Mouse (Mus musculus) midbrain, postnatal 0 days (tissue): ENCODE results near the gene Atp8a1. TPM values are rescaled to one million over a fixed set of nuclear protein-coding genes. Genes with fewer than 3 reads are reported as not detected.

Experiments
- ATAC-seq: fragments of 200-750 bp; cut with Nextera tagmentation; 2 replicates; pipeline ENCODE4 v1.8.0; 2017; ENCODE audit warnings: moderate number of reproducible peaks, mild to moderate bottlenecking, moderate TSS enrichment, moderate library complexity; ENCODE audit not compliant: low FRiP score
- DNase-seq: peaks from one replicate; pipeline ENCODE4 v3.0.0-alpha.2; 2015; ENCODE audit warnings: low spot score
- H3K27ac ChIP-seq: fragments of 300-500 bp; sonication (generic); 2 replicates; pipeline ENCODE4 v1.5.1; 2014; ENCODE audit warnings: low read depth, mild to moderate bottlenecking, low read length, mixed read lengths
- H3K27me3 ChIP-seq: fragments of 300-500 bp; sonication (generic); 2 replicates; pipeline ENCODE4 v1.6.1; 2014; ENCODE audit warnings: low read length, control low read depth, mixed read lengths; ENCODE audit not compliant: insufficient read depth
- H3K36me3 ChIP-seq: fragments of 300-500 bp; sonication (generic); 2 replicates; pipeline ENCODE4 v1.6.1; 2014; ENCODE audit warnings: low read length, control low read depth, mixed read lengths; ENCODE audit not compliant: insufficient read depth
- H3K4me1 ChIP-seq: fragments of 300-500 bp; sonication (generic); 2 replicates; pipeline ENCODE4 v1.6.1; 2014; ENCODE audit warnings: mild to moderate bottlenecking, control low read depth, antibody characterized with exemption, low read length, mixed read lengths; ENCODE audit not compliant: insufficient read depth
- H3K4me2 ChIP-seq: fragments of 300-500 bp; sonication (generic); 2 replicates; pipeline ENCODE4 v1.6.1; 2014; ENCODE audit warnings: low read depth, mild to moderate bottlenecking, low read length, mixed read lengths; ENCODE audit not compliant: poor library complexity, severe bottlenecking
- H3K4me3 ChIP-seq: fragments of 300-500 bp; sonication (generic); 2 replicates; pipeline ENCODE4 v1.5.1; 2014; ENCODE audit warnings: low read depth, mild to moderate bottlenecking, low read length, moderate library complexity
- H3K9ac ChIP-seq: fragments of 300-500 bp; sonication (generic); replicated peaks from 2 replicates; pipeline ENCODE4 v1.6.1; 2014; ENCODE audit warnings: mild to moderate bottlenecking, low read length, moderate library complexity, mixed read lengths; ENCODE audit not compliant: poor library complexity, severe bottlenecking
- H3K9me3 ChIP-seq: fragments of 300-500 bp; sonication (generic); 2 replicates; pipeline ENCODE4 v1.6.1; 2016; ENCODE audit warnings: low read length, control low read depth
- CTCF ChIP-seq: IDR thresholded peaks from 2 replicates; pipeline ENCODE4 v1.5.1; 2016; ENCODE audit warnings: antibody characterized with exemption, mild to moderate bottlenecking
- WGBS: fragments of 180-500 bp; shearing (Covaris S2); extraction: QIAGEN DNeasy Blood & Tissue Kit; methylation state at CpG from one replicate; pipeline ENCODE4 v1.1.7; 2014; 5-methylcytosine and 5-hydroxymethylcytosine counted together
- polyA plus RNA-seq: library from polyadenylated mRNA; unstranded; fragments of >200 nt; fragmentation: Nextera tagmentation; extraction: Ambion mirVana; gene quantifications from 2 replicates; pipeline ENCODE4 v1.2.1, GENCODE M21; 2015
- total RNA-seq: library from RNA; depleted of rRNA; stranded (reverse); fragments of >200 nt; gene quantifications from 2 replicates; pipeline ENCODE4 v1.2.3, GENCODE M21; 2014

Gene Atp8a1
- total and polyA plus RNA-seq, 2 experiments from 2014 or later = 42.9 to 95.7 TPM

DNA sequence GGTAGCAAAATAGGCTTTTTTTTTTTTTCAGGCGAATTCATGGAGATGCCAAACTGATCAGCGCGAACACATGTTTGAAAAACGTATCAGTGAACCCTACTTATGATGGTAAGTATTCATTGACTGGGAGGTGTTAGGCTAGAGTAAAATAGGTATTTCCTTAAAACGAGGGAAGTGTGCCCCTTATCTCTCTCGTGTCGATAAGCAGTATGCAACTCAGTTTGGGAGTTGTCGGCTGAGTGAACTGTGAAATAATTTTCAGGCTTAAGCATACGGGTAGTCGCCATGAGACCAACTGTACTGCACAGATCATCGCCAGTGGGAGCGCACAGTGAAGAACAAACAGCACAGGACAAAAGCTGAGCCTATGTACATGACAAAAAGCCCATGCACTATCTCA lies 226.0 kb downstream of the Atp8a1 start:
- Histone ChIP-seq H3K9me3 (no peaks in the 10 kb centered on the region), H3K36me3 (peaks cover 14% of the 10 kb centered on the region), H3K4me2 (no peak overlapping the region), H3K27ac (no peak overlapping the region), H3K9ac (no peak overlapping the region), H3K4me3 (no peak overlapping the region), H3K27me3 (no peaks in the 10 kb centered on the region), H3K4me1 (no peaks in the 10 kb centered on the region)
- WGBS = 75% methylated on average over 12 of the region's 12 CpGs
- DNase-seq (no peak), ATAC-seq (no peak)
- no peak for TF ChIP-seq CTCF

DNA sequence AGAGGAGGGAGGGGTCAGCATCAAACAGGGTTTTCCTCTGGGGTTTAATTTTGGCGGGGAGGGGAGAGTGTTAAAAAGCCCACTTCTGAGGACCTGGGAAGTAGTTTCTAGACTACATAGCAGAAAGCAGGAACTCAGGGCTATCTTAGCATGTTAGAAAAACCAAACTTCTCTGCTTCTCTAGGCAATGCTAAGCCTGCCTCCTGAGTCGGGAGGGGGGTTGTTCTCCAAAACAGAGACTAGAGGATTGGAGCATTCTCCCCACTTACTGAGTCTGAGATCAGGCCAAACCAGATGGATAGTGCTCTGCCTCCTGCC lies 237.8 kb downstream of the Atp8a1 start:
- no peak for DNase-seq
- Histone ChIP-seq H3K27me3 (peaks cover 51% of the 10 kb centered on the region), H3K4me2 (no peak overlapping the region), H3K36me3 (no peaks in the 10 kb centered on the region), H3K4me1 (peaks cover 4% of the 10 kb centered on the region; the same call in 1 of the 2 replicates), H3K9ac (no peak overlapping the region), H3K4me3 (no peak overlapping the region), H3K27ac (no peak overlapping the region), H3K9me3 (no peaks in the 10 kb centered on the region)
- no peak for ATAC-seq
- no peak for TF ChIP-seq CTCF
- 17% methylated on average over 2 of the region's 2 CpGs for WGBS

DNA sequence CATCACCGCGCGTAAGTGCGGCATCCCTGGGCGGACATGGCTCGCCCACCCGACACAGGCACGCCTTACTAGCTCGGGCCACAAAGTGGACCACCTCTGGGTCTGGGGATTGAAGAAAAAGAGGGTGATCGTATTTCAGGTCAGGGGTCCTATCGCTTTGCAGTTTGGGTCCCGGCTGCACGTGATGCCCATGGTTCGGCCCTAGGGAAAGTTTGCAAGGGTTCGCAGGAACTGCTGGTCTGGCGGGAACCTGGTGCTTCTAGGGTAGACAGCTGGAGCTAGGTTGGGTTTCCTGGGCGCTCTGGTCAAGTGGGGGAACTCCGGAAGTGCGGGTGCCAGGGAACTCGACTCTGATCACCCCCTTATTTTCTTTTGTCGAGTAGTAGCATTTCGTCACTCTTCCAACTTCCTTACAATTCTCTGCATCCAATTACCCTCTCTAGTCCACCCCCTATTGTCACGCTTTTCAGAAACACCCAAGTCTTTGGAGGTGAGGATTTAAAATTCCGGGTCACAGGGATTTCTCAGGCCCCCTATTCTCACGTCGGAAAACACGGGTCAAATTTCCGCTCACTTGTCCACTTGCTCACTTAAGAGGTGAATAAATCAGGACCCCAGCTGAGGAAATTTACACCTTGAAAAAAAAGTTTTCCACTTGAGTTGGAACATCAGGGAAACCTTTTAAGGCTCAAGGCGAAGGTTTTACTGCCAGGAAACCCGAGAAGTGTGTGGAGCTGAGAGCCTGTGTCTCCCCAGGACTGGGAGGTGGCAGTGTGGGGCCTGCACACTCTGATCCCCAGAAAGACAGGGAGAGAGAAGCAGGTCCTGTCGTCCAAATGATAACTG lies 238.3 kb downstream of the Atp8a1 start:
- 4% methylated on average over 31 of the region's 31 CpGs for WGBS
- Histone ChIP-seq H3K36me3 (no peaks in the 10 kb centered on the region), H3K9ac (peak overlapping the region; percentile 33; the same call in 1 of the 2 replicates), H3K4me1 (peaks cover 4% of the 10 kb centered on the region; the same call in 1 of the 2 replicates), H3K4me3 (peak overlapping the region; percentile 38), H3K27me3 (peaks cover 54% of the 10 kb centered on the region), H3K27ac (no peak overlapping the region), H3K9me3 (no peaks in the 10 kb centered on the region), H3K4me2 (peak overlapping the region; percentile 62)
- ATAC-seq (no peak), DNase-seq (no peak)
- TF ChIP-seq CTCF = no peak

DNA sequence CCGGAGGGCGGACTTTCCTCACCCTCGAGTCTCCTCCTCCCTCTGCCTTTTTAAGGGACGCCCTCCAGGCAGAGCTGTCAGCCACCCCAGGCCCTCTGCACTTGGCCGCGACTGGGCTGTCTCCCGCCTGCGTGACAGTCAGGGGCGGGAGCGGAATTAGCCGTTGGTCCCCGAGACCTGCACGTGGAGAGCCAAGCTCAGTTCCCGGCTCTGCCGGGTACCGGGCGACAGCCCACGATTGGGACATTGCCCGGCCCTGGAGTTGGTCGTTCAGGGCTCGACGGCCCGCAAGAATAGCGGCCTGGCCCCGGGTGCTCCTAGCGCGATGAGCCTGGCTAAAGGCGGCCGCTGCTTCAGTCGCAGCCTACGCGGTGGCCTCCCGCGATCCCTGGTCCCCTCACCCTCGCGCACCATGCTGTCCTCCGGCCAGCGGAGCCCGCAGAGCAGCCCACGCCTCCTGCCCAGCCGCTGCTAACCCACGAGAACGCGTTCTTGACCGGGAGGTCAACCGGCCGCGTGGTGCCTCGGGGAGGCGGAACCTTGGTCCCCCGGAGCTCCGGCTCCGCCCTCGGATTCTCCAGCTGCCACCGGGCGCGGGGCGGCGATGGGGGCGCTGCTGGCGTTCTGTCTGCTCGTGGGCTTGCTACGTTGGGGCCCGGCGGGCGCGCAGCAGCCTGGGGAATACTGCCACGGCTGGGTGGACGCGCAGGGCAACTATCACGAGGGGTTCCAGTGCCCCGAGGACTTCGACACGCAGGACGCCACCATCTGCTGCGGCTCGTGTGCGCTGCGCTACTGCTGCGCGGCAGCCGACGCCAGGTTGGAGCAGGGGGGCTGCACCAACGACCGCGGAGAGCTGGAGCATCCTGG lies 239.2 kb downstream of the Atp8a1 start, which contains the start of gene Shisa3:
Shisa3 (plus strand) TSS at position 79 of the 870 bp plus-strand sequence.
- Histone ChIP-seq H3K36me3 (no peaks in the 10 kb centered on the region), H3K4me3 (peak within 1 kb of the TSS; percentile 38), H3K27me3 (peaks cover 54% of the 10 kb centered on the region), H3K9me3 (no peaks in the 10 kb centered on the region), H3K27ac (no peak within 1 kb of the TSS), H3K4me2 (peak within 1 kb of the TSS; percentile 62), H3K4me1 (peaks cover 4% of the 10 kb centered on the region; the same call in 1 of the 2 replicates), H3K9ac (peak within 1 kb of the TSS; percentile 33; the same call in 1 of the 2 replicates)
- 0 out of 2 replicates have a peak, but pooled peaks have one; percentile 9 for TF ChIP-seq CTCF
- DNase-seq = no peak
- ATAC-seq = peak; percentile 53
- WGBS = under 1% methylated on average over 64 of the region's 86 CpGs

DNA sequence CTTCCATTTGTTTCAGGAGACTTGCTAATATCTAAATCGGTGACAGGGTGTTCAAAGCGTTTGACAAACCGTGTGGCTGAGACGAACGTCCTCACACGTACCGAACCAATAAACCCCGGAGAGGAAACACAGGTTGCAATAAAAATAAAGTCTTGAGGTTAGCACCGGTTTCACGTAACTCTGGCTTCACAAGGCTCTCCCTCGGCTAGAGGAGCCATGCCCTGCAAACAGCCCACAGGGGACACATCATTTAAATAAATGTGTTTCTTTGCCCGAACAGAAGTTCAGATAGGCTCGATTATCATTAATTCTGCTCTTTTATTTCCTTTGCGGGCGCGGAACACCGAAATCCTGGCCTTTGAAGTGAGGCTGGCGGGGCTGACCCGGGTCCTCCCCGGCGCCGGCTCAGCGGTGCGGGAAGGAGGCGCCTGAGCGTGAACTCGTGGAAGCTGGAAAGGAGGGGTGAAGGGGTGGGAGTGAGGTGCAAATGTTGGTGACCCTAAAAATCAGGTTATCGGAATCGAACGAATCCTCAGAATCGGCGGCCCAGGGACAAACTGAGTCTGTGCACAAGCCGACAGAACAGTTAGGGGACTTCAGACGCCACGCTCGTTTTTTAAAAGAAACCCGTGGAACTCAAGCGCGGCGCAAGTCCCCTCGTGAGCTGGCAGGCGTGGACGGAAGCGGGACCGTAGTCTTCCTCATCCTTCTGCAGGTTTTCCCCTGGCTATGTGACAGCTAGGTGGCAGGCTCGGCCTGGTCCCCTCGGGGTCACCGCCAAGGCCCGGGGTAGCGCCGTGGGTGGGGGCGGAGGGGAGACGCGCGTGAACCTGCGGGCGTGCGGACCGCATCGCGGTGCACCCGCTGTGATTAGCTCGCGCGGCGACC lies 240.1 kb downstream of the Atp8a1 start:
- Histone ChIP-seq H3K9me3 (no peaks in the 10 kb centered on the region), H3K36me3 (no peaks in the 10 kb centered on the region), H3K27ac (no peak overlapping the region), H3K4me2 (peak overlapping the region; percentile 62), H3K4me1 (peaks cover 4% of the 10 kb centered on the region; the same call in 1 of the 2 replicates), H3K9ac (no peak overlapping the region), H3K4me3 (peak overlapping the region; percentile 38), H3K27me3 (peaks cover 56% of the 10 kb centered on the region)
- no peak for DNase-seq
- 1% methylated on average over 66 of the region's 66 CpGs for whole genome bisulfite sequencing
- peak; percentile 23; the same call in 1 of the 2 replicates for TF ChIP-seq CTCF
- ATAC-seq = no peak
